Mouse (Mus musculus): ENCODE data around the gene Gid4. TPM values are rescaled to one million over a fixed set of nuclear protein-coding genes. Genes with fewer than 3 reads are reported as not detected.

Gene Gid4
- total RNA-seq, 1 experiment, result 19.7 TPM

DNA sequence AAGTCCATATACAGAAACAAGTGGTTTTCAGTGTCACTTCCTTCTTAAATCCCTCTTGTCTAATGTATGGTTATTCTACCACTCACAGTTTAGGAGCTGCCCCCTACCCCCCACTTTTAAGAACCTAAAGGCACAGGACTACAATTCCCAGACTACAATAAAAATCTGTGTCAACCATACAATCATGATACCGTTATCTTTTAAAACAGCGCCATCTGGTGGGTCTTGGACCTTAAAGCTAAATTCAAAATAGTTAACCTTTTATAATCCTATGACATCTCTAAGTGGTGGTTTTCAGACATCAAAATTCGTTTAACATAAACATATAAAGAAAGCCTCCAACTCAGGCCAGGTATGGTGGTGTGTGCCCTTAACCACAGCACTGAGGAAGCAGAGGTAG, 4.8 kb upstream of the Gid4 start:
- no peak overlapping the region for H3K4me3 ChIP-seq (ENCODE audit: insufficient read depth in 1 of 2, low read depth in 1 of 2, low read length in 2 of 2, poor library complexity in 1 of 2, severe bottlenecking in 1 of 2)

DNA sequence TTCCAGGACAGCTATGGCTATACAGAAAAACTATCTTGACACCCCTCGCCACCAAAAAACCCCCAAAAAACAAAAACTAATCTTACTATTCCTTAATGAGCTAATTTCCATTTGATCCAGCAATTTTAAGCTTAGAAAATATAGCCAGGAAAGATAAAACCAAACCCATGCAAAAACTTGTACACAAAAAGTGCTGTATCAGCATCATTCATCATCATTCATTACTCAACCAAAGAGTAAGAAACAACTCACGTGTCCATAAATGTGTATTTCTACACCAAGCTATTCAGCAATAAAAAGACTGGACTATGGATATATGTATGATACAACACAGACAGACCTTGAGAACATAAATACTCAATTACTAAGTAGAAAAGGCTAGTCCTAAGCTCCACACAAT, 4.0 kb upstream of the Gid4 start:
- Histone ChIP-seq H3K4me3 (ENCODE audit: insufficient read depth in 1 of 2, low read depth in 1 of 2, low read length in 2 of 2, poor library complexity in 1 of 2, severe bottlenecking in 1 of 2) (no peak overlapping the region), H3K4me1 (ENCODE audit: control insufficient read depth in 2 of 2, insufficient read depth in 2 of 2, low read length in 2 of 2, poor library complexity in 1 of 2) (no peaks in the 10 kb centered on the region), H3K27ac (ENCODE audit: insufficient read depth, low read depth, low read length, poor library complexity, severe bottlenecking) (no peak overlapping the region), H3K36me3 (ENCODE audit: control insufficient read depth, insufficient read depth, low read length, poor library complexity, severe bottlenecking) (peaks cover 5% of the 10 kb centered on the region), H3K9ac (ENCODE audit: insufficient read depth, low read depth, low read length, poor library complexity, severe bottlenecking) (no peak overlapping the region), H3K9me3 (ENCODE audit: control insufficient read depth, insufficient read depth, low read depth, low read length) (no peaks in the 10 kb centered on the region)
- TF ChIP-seq CHD2 (IDR thresholded peaks at IDR 0.05; ENCODE audit: low read depth, low read length) (no peak), MAFK (IDR thresholded peaks at IDR 0.05; ENCODE audit: insufficient read depth, low read depth, low read length) (peak; percentile 88)
- in situ Hi-C loops (cut with MboI; ENCODE audit: low sequenced_read_pairs in 2 of 2, unreplicated experiment in 2 of 2), result no loop called here
- DNase-seq (ENCODE audit: low read depth, low spot score), result no peak

More for the DNA sequence above, 4.8 kb upstream of the Gid4 start:
- in situ Hi-C loops (cut with MboI; ENCODE audit: low sequenced_read_pairs in 2 of 2, unreplicated experiment in 2 of 2), result no loop called here
- no peak for TF ChIP-seq ZNF384 (IDR thresholded peaks at IDR 0.05; ENCODE audit: low read depth, low read length)
- 0 out of 2 replicates have a peak, but pooled peaks have one; percentile 11 for TF ChIP-seq MAFK (IDR thresholded peaks at IDR 0.05; ENCODE audit: insufficient read depth, low read depth, low read length)
- peak; percentile 84 for TF ChIP-seq HCFC1 (IDR thresholded peaks at IDR 0.05; ENCODE audit: borderline replicate concordance, insufficient read depth, low read length)
- TF ChIP-seq CHD2 (IDR thresholded peaks at IDR 0.05; ENCODE audit: low read depth, low read length), result no peak
- 0 out of 2 replicates have a peak, but pooled peaks have one; percentile 19 for TF ChIP-seq ZC3H11A (IDR thresholded peaks at IDR 0.05; ENCODE audit: borderline replicate concordance, low read depth, low read length)
- Histone ChIP-seq H3K9ac (ENCODE audit: insufficient read depth, low read depth, low read length, poor library complexity, severe bottlenecking) (no peak overlapping the region), H3K4me1 (ENCODE audit: control insufficient read depth in 2 of 2, insufficient read depth in 2 of 2, low read length in 2 of 2, poor library complexity in 1 of 2) (no peaks in the 10 kb centered on the region), H3K27ac (ENCODE audit: insufficient read depth, low read depth, low read length, poor library complexity, severe bottlenecking) (no peak overlapping the region), H3K9me3 (ENCODE audit: control insufficient read depth, insufficient read depth, low read depth, low read length) (no peaks in the 10 kb centered on the region), H3K36me3 (ENCODE audit: control insufficient read depth, insufficient read depth, low read length, poor library complexity, severe bottlenecking) (peaks cover 9% of the 10 kb centered on the region)
- no peak for DNase-seq (ENCODE audit: low read depth, low spot score)

DNA sequence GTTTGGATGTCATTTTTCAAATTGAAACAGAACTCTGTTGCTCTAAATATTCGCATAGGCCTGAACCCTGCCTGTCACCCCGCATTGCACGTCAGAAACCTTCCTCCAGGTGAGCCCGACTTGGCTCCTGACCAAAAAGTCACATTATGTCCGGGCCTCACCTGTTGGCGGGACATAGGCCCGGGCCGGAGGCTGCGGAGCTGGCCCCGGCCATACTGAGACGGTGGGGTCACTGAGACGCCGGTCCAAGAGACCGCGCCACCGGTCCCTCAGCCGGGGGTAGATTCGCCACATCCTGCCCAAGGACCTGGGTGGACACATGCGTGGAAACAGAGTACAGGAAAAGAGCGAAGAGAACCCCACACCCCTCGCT, 369 bp upstream of the Gid4 start:
- DNase-seq (ENCODE audit: low read depth, low spot score), result no peak
- Histone ChIP-seq H3K4me3 (ENCODE audit: insufficient read depth in 1 of 2, low read depth in 1 of 2, low read length in 2 of 2, poor library complexity in 1 of 2, severe bottlenecking in 1 of 2) (peak overlapping the region; percentile 95), H3K9me3 (ENCODE audit: control insufficient read depth, insufficient read depth, low read depth, low read length) (no peaks in the 10 kb centered on the region), H3K4me1 (ENCODE audit: control insufficient read depth in 2 of 2, insufficient read depth in 2 of 2, low read length in 2 of 2, poor library complexity in 1 of 2) (no peaks in the 10 kb centered on the region), H3K27ac (ENCODE audit: insufficient read depth, low read depth, low read length, poor library complexity, severe bottlenecking) (peak overlapping the region; percentile 61; the same call in 1 of the 2 replicates), H3K9ac (ENCODE audit: insufficient read depth, low read depth, low read length, poor library complexity, severe bottlenecking) (peak overlapping the region; percentile 93), H3K36me3 (ENCODE audit: control insufficient read depth, insufficient read depth, low read length, poor library complexity, severe bottlenecking) (no peaks in the 10 kb centered on the region)
- in situ Hi-C loops (cut with MboI; ENCODE audit: low sequenced_read_pairs in 2 of 2, unreplicated experiment in 2 of 2), result no loop called here
- TF ChIP-seq HCFC1 (IDR thresholded peaks at IDR 0.05; ENCODE audit: borderline replicate concordance, insufficient read depth, low read length), result no peak
- TF ChIP-seq ZC3H11A (IDR thresholded peaks at IDR 0.05; ENCODE audit: borderline replicate concordance, low read depth, low read length), result no peak
- no peak for TF ChIP-seq MAFK (IDR thresholded peaks at IDR 0.05; ENCODE audit: insufficient read depth, low read depth, low read length)
- TF ChIP-seq ZNF384 (IDR thresholded peaks at IDR 0.05; ENCODE audit: low read depth, low read length), result no peak
- TF ChIP-seq CHD2 (IDR thresholded peaks at IDR 0.05; ENCODE audit: low read depth, low read length), result no peak

DNA sequence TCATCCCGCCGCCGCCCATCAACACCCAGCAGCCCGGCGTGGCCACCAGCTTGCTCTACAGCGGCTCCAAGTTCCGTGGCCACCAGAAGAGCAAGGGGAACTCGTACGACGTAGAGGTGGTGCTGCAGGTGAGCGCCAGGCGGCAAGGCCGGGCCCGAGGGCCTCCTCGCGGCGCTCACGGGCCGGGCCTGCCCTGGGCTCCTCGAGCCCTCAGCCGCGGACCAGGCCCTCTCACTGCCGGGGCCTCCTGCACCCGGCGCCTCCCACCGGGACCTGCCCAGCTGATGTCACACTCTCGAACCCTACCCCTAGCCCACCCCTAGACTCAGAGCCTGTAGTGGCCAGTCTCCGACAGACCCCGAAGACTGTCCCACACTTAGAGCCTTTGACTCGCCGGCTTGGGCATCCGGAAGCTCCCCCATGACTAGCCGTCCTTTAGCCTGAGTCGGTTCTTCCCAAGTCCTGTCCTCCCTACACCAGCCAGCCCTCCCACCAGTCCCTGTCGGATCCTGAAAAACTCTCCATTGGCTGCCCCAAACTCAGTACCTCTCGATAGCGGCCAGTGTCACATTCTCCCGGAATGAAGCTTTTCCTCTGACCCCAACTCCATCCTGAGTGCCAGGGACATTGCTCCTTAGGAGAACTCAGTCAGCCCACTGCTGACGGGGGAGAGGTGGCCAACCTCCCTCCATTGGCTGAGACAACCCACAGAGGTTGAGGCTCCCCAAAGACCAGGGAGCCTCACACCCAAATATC, 950 bp downstream of the Gid4 start, which contains the start of gene Atpaf2:
Gene Atpaf2, minus strand, starts transcription at position 741 of the 756 bp plus-strand sequence.
- in situ Hi-C loops (cut with MboI; ENCODE audit: low sequenced_read_pairs in 2 of 2, unreplicated experiment in 2 of 2), result no loop called here
- Histone ChIP-seq H3K9ac (ENCODE audit: insufficient read depth, low read depth, low read length, poor library complexity, severe bottlenecking) (peak within 1 kb of the TSS; percentile 88), H3K4me1 (ENCODE audit: control insufficient read depth in 2 of 2, insufficient read depth in 2 of 2, low read length in 2 of 2, poor library complexity in 1 of 2) (peaks cover 0 to 3% of the 10 kb centered on the region in 2 experiments; a peak in 2 of 4 replicates), H3K9me3 (ENCODE audit: control insufficient read depth, insufficient read depth, low read depth, low read length) (no peaks in the 10 kb centered on the region), H3K4me3 (ENCODE audit: insufficient read depth in 1 of 2, low read depth in 1 of 2, low read length in 2 of 2, poor library complexity in 1 of 2, severe bottlenecking in 1 of 2) (peak within 1 kb of the TSS; percentile 91 to 96), H3K27ac (ENCODE audit: insufficient read depth, low read depth, low read length, poor library complexity, severe bottlenecking) (peak within 1 kb of the TSS; percentile 65), H3K36me3 (ENCODE audit: control insufficient read depth, insufficient read depth, low read length, poor library complexity, severe bottlenecking) (no peaks in the 10 kb centered on the region)
- no peak for DNase-seq (ENCODE audit: low read depth, low spot score)
- no peak for TF ChIP-seq MAFK (IDR thresholded peaks at IDR 0.05; ENCODE audit: insufficient read depth, low read depth, low read length)
- TF ChIP-seq CHD2 (IDR thresholded peaks at IDR 0.05; ENCODE audit: low read depth, low read length), result no peak
- TF ChIP-seq HCFC1 (IDR thresholded peaks at IDR 0.05; ENCODE audit: borderline replicate concordance, insufficient read depth, low read length), result no peak
- TF ChIP-seq ZC3H11A (IDR thresholded peaks at IDR 0.05; ENCODE audit: borderline replicate concordance, low read depth, low read length), result no peak
- no peak for TF ChIP-seq ZNF384 (IDR thresholded peaks at IDR 0.05; ENCODE audit: low read depth, low read length)

Measured in ES-E14 (cell line).